Mouse (Mus musculus) ES-E14 (cell line): ENCODE measurements around the gene Gm12248.

Experiments used
- CHD2 ChIP-seq: IDR thresholded peaks from 2 replicates; pipeline ENCODE4 v1.6.1; 2014; ENCODE audit warnings: mild to moderate bottlenecking, low read depth, low read length, inconsistent platforms
- HCFC1 ChIP-seq: IDR thresholded peaks from 2 replicates; pipeline ENCODE4 v1.6.1; 2012; ENCODE audit warnings: low read length, inconsistent platforms, borderline replicate concordance; ENCODE audit not compliant: insufficient read depth
- MAFK ChIP-seq: IDR thresholded peaks from 2 replicates; pipeline ENCODE4 v1.6.1; 2014; ENCODE audit warnings: mild to moderate bottlenecking, low read depth, low read length, inconsistent platforms; ENCODE audit not compliant: insufficient read depth
- ZC3H11A ChIP-seq: IDR thresholded peaks from 2 replicates; pipeline ENCODE4 v1.6.1; 2012; ENCODE audit warnings: low read depth, mild to moderate bottlenecking, inconsistent platforms, low read length, borderline replicate concordance

- TF ChIP-seq CHD2: no peak
- TF ChIP-seq MAFK: no peak
- TF ChIP-seq HCFC1: no peak
- TF ChIP-seq ZC3H11A: no peak
These were observed 64.0 kb downstream of the Gm12248 start for GRCm38 (mm10) chr11:58028981-58029380.
